Mouse (Mus musculus): ENCODE measurements around the gene Sumo1. TPM values are rescaled to one million over a fixed set of nuclear protein-coding genes. Genes with fewer than 3 reads are reported as not detected.
"Not testable (repeated sequence)": the region's sequence is repeated elsewhere in the genome, so short reads cannot be mapped to it uniquely, and the experiment has no call there.

Sumo1 gene
- polyA plus RNA-seq, 1 experiment: 28.5 TPM

DNA sequence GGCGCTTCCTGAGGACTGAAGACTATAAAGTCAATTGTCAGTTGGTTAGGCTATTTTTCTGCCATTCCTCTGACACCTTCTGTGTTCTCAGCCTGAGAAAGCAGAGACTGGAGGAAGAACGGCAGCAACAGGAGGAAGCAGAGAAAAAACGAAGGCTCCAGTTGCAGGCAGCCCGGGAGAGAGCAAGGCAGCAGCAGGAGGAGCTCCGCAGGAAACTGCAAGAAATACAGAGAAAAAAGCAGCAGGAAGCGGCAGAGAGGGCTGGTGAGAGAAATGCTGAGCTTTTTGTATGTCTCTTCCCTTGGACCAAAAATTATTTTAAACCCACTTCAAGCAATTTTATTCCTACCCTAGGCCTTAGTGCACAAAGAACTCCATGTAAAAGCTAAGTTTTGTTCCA is 37.6 kb downstream of the Sumo1 start:
- 33% methylated on average over 6 of the region's 6 CpGs for WGBS
- Histone ChIP-seq H3K36me3 (ENCODE audit: control insufficient read depth, insufficient read depth, low read length) (no peaks in the 10 kb centered on the region), H3K4me1 (ENCODE audit: control insufficient read depth, insufficient read depth, low read length) (no peaks in the 10 kb centered on the region), H3K27ac (ENCODE audit: insufficient read depth, low read depth, low read length) (no peak overlapping the region), H3K4me3 (ENCODE audit: insufficient read depth, low read depth, low read length) (no peak overlapping the region), H3K27me3 (replicated peaks; ENCODE audit: control insufficient read depth, insufficient read depth, low read length) (no peaks in the 10 kb centered on the region)
- TF ChIP-seq POLR2A (IDR thresholded peaks at IDR 0.05; ENCODE audit: low read depth, low read length): no peak
- no peak for TF ChIP-seq CTCF (conservative IDR thresholded peaks at IDR 0.05; ENCODE audit: insufficient read depth, insufficient read length, low read depth, low read length)
- DNase-seq: no peak

DNA sequence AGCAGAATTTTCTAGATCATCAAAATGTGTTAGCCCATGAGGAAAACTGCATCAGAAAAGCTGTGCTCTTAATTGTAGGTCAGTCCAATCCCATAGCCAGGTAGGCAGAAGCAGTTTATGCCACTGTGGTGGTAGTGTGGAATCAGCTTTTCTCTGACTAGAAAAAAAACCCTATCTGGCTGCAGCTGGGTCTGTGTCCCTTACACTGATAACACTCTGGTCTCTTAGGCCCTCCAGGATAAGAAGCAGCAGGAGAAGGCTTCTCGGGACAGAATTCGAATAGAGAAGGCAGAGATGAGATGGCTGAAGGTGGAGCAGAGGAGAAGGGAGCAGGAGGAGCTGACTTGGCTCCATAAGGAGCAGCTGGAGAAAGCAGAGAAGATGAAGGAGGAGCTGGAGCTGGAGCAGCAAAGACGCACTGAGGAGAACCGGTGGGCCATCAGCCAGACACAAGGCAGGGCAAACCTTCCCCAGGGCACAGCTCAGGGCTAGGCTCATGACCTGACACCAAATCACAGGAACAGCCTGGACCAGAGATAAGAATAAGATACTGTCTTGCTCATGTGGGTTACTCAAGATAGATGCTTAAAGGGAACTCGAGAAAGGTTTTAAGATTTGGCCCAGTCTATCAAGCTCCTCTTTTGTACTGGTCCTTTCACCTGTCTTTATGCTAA is 38.5 kb downstream of the Sumo1 start:
- H3K4me1 ChIP-seq (ENCODE audit: control insufficient read depth, insufficient read depth, low read length): no peaks in the 10 kb centered on the region
- DNase-seq: no peak
- WGBS: 79% methylated on average over 5 of the region's 5 CpGs
- no peaks in the 10 kb centered on the region for H3K36me3 ChIP-seq (ENCODE audit: control insufficient read depth, insufficient read depth, low read length)
- no peaks in the 10 kb centered on the region for H3K27me3 ChIP-seq (replicated peaks; ENCODE audit: control insufficient read depth, insufficient read depth, low read length)
- no peak for TF ChIP-seq POLR2A (IDR thresholded peaks at IDR 0.05; ENCODE audit: low read depth, low read length)
- no peak for TF ChIP-seq CTCF (conservative IDR thresholded peaks at IDR 0.05; ENCODE audit: insufficient read depth, insufficient read length, low read depth, low read length)
- no peak overlapping the region for H3K27ac ChIP-seq (ENCODE audit: insufficient read depth, low read depth, low read length)
- H3K4me3 ChIP-seq (ENCODE audit: insufficient read depth, low read depth, low read length): no peak overlapping the region

DNA sequence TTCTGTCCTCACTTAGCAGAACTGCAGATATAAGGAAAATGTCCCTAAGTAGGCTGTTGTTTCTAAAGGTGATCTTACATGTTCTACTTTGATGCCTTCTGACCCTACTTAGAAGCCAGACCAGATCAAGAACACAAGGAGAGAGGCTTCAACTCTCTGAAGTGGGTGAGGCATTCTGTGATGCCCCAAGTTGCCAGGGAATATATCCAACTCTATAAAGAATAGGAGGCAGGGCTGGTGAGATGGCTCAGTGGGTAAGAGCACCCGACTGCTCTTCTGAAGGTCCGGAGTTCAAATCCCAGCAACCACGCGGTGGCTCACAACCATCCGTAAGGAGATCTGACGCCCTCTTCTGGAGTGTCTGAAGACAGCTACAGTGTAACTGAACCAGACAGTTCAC is 40.3 kb downstream of the Sumo1 start:
- WGBS: 91% methylated on average over 6 of the region's 6 CpGs
- H3K27ac ChIP-seq (ENCODE audit: insufficient read depth, low read depth, low read length); H3K4me1 ChIP-seq (ENCODE audit: control insufficient read depth, insufficient read depth, low read length); DNase-seq; H3K27me3 ChIP-seq (replicated peaks; ENCODE audit: control insufficient read depth, insufficient read depth, low read length); H3K36me3 ChIP-seq (ENCODE audit: control insufficient read depth, insufficient read depth, low read length); H3K4me3 ChIP-seq (ENCODE audit: insufficient read depth, low read depth, low read length): not testable (repeated sequence)

DNA sequence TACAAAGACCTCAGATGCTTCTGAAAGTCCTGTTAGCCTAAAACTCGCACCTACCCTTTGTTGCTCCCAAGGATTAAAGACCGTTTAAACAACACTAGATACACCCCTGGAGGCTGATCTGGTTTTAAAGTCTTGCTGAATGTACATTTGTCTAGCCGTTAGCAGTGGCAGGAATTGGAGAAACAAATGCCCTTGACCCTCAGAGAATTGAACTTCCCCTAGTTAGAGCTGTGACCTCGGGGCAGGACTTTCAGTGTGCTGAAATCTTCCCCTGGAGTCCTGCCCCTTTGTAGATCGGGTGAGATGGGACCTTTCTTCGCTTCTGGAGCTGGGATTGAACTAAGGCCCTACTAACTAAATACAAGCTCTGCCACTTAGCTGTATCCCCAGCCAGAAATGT is 41.4 kb downstream of the Sumo1 start:
- TF ChIP-seq CTCF (conservative IDR thresholded peaks at IDR 0.05; ENCODE audit: insufficient read depth, insufficient read length, low read depth, low read length): no peak
- TF ChIP-seq POLR2A (IDR thresholded peaks at IDR 0.05; ENCODE audit: low read depth, low read length): no peak

DNA sequence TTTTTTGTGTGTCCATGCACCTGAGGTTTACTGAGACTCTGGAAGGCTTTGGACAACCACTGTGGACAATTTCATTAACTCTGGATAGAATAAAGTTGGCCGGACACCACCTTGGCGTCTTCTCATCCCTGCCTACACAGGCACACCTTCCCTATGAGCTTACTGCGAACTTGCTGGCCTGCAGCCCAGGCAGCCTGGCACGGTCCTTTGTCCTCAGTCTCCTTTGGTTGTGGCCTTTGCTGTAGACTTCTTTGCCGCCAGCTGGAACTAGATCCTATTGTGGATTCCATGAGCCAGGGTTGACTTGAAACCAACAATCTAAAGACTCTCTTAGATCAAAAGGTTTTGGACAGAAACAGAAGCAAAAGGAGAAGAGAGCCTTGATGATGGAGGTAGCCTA is 45.2 kb downstream of the Sumo1 start:
- no peak overlapping the region for H3K4me3 ChIP-seq (ENCODE audit: insufficient read depth, low read depth, low read length)
- peak; percentile 44 for DNase-seq
- WGBS: 57% methylated on average over 5 of the region's 5 CpGs
- H3K4me1 ChIP-seq (ENCODE audit: control insufficient read depth, insufficient read depth, low read length): no peaks in the 10 kb centered on the region
- no peaks in the 10 kb centered on the region for H3K36me3 ChIP-seq (ENCODE audit: control insufficient read depth, insufficient read depth, low read length)
- no peak for TF ChIP-seq CTCF (conservative IDR thresholded peaks at IDR 0.05; ENCODE audit: insufficient read depth, insufficient read length, low read depth, low read length)
- TF ChIP-seq POLR2A (IDR thresholded peaks at IDR 0.05; ENCODE audit: low read depth, low read length): no peak
- no peak overlapping the region for H3K27ac ChIP-seq (ENCODE audit: insufficient read depth, low read depth, low read length)
- H3K27me3 ChIP-seq (replicated peaks; ENCODE audit: control insufficient read depth, insufficient read depth, low read length): no peaks in the 10 kb centered on the region; the same call in 1 of the 2 replicates

More for the DNA sequence above, 41.4 kb downstream of the Sumo1 start:
- no peak overlapping the region for H3K27ac ChIP-seq (ENCODE audit: insufficient read depth, low read depth, low read length)
- no peak overlapping the region for H3K4me3 ChIP-seq (ENCODE audit: insufficient read depth, low read depth, low read length)
- WGBS: 58% methylated on average over 6 of the region's 6 CpGs
- DNase-seq: no peak
- no peaks in the 10 kb centered on the region for H3K4me1 ChIP-seq (ENCODE audit: control insufficient read depth, insufficient read depth, low read length)
- H3K27me3 ChIP-seq (replicated peaks; ENCODE audit: control insufficient read depth, insufficient read depth, low read length): no peaks in the 10 kb centered on the region
- no peaks in the 10 kb centered on the region for H3K36me3 ChIP-seq (ENCODE audit: control insufficient read depth, insufficient read depth, low read length)

DNA sequence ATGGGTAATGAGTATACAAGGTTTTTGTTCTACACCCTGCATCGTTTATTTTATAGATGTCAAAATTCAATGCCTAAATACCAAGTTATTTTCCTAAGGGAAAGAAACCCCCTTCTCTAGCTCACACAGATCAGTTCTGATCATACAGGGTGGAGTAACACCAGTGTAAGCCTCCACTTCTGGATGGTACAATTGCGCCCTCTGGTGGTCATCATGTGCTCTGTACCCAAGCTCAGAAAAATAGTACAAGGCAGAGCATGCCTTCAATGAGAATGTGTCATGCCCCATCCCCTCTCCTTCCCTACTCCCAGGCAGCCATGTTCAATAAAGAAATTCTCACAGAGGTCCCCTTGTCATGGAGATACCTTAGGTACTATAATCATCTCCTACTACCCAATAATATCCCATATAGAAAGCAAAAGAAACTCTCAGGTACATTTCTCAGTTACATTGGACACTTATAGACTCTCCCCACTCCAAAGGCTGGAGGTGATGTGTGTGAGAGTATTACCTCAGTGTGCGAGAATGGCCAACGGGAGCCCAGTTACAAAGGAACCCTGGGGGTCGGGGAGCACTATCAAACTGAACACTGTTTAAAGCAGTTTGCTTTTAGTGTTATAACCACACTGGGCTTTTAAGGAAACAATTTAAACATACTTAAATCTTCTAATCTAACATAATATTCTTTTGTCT is 47.2 kb downstream of the Sumo1 start:
- DNase-seq: peak; percentile 77
- no peaks in the 10 kb centered on the region; the same call in 1 of the 2 replicates for H3K27me3 ChIP-seq (replicated peaks; ENCODE audit: control insufficient read depth, insufficient read depth, low read length)
- no peaks in the 10 kb centered on the region for H3K36me3 ChIP-seq (ENCODE audit: control insufficient read depth, insufficient read depth, low read length)
- 27% methylated on average over 5 of the region's 5 CpGs for WGBS
- H3K4me1 ChIP-seq (ENCODE audit: control insufficient read depth, insufficient read depth, low read length): no peaks in the 10 kb centered on the region
- TF ChIP-seq CTCF (conservative IDR thresholded peaks at IDR 0.05; ENCODE audit: insufficient read depth, insufficient read length, low read depth, low read length) (peak; percentile 97), POLR2A (IDR thresholded peaks at IDR 0.05; ENCODE audit: low read depth, low read length) (no peak)
- no peak overlapping the region for H3K27ac ChIP-seq (ENCODE audit: insufficient read depth, low read depth, low read length)
- H3K4me3 ChIP-seq (ENCODE audit: insufficient read depth, low read depth, low read length): no peak overlapping the region

DNA sequence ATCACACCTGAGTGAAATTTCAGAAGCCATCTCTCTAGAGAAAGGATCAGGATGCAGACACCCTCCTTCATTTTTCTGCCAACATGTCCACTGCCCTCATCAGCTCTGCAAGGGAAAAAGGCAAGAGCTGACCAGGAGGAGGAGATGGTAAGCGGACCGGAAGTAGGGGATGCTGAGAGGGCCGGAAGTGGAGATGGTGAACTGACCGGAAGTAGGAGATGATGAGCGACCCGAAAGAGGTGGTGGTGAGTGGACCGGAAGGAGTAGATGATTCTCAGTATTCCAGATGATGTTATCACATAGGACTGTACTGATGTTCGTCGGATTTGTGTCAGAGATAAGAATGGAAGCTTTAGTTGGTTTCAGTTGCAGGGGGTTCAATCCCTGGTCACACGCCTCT is 51.4 kb downstream of the Sumo1 start:
- Histone ChIP-seq H3K36me3 (ENCODE audit: control insufficient read depth, insufficient read depth, low read length) (no peaks in the 10 kb centered on the region), H3K27me3 (replicated peaks; ENCODE audit: control insufficient read depth, insufficient read depth, low read length) (no peaks in the 10 kb centered on the region; the same call in 1 of the 2 replicates), H3K4me1 (ENCODE audit: control insufficient read depth, insufficient read depth, low read length) (no peaks in the 10 kb centered on the region), H3K4me3 (ENCODE audit: insufficient read depth, low read depth, low read length) (no peak overlapping the region), H3K27ac (ENCODE audit: insufficient read depth, low read depth, low read length) (no peak overlapping the region)
- no peak for DNase-seq
- 84% methylated on average over 10 of the region's 10 CpGs for WGBS
- TF ChIP-seq CTCF (conservative IDR thresholded peaks at IDR 0.05; ENCODE audit: insufficient read depth, insufficient read length, low read depth, low read length): no peak
- no peak for TF ChIP-seq POLR2A (IDR thresholded peaks at IDR 0.05; ENCODE audit: low read depth, low read length)
